Mouse (Mus musculus) heart, adult 2 months (tissue): ENCODE results near the gene Drd3.

Source experiments
- CTCF ChIP-seq: fragments of 200-600 bp; IDR thresholded peaks from 2 replicates; pipeline ENCODE4 v1.8.1; 2022; ENCODE audit warnings: antibody characterized with exemption, mild to moderate bottlenecking, moderate library complexity
- POLR2A ChIP-seq: fragments of 200-500 bp; IDR thresholded peaks from 2 replicates; pipeline ENCODE4 v1.6.1; 2011; ENCODE audit warnings: mild to moderate bottlenecking, low read depth, low read length, control low read depth; ENCODE audit not compliant: insufficient read depth

- TF ChIP-seq POLR2A (no peak), CTCF (no peak)
Observed at GRCm38 (mm10) chr16:43858941-43859476, 105.2 kb downstream of the Drd3 start.
